Mouse (Mus musculus) hindbrain, embryonic 16.5 days (tissue): ENCODE data around the gene Hnmt. TPM values are rescaled to one million over a fixed set of nuclear protein-coding genes. Genes with fewer than 3 reads are reported as not detected.
"Not testable (repeated sequence)": the region's sequence is repeated elsewhere in the genome, so short reads cannot be mapped to it uniquely, and the experiment has no call there.

Experiments
- ATAC-seq: fragments of 200-750 bp; cut with Nextera tagmentation; 2 replicates; pipeline ENCODE4 v1.8.0; 2017; ENCODE audit warnings: moderate TSS enrichment, moderate library complexity
- H3K27ac ChIP-seq: fragments of 300-500 bp; sonication (generic); 2 replicates; pipeline ENCODE4 v1.5.1; 2014; ENCODE audit warnings: low read depth, mild to moderate bottlenecking, control low read depth, low read length, moderate library complexity
- H3K27me3 ChIP-seq: fragments of 300-500 bp; sonication (generic); replicated peaks from 2 replicates; pipeline ENCODE4 v1.6.1; 2014; ENCODE audit warnings: low read length; ENCODE audit not compliant: control insufficient read depth, insufficient read depth
- H3K36me3 ChIP-seq: fragments of 300-500 bp; sonication (generic); 2 replicates; pipeline ENCODE4 v1.6.1; 2014; ENCODE audit warnings: mild to moderate bottlenecking, low read length, moderate library complexity, mixed read lengths; ENCODE audit not compliant: control insufficient read depth, insufficient read depth
- H3K4me1 ChIP-seq: fragments of 300-500 bp; sonication (generic); 2 replicates; pipeline ENCODE4 v1.6.1; 2014; ENCODE audit warnings: low read depth, low read length; ENCODE audit not compliant: control insufficient read depth, insufficient read depth
- H3K4me2 ChIP-seq: fragments of 300-500 bp; sonication (generic); 2 replicates; pipeline ENCODE4 v1.6.1; 2014; ENCODE audit warnings: mild to moderate bottlenecking, low read length, control low read depth, moderate library complexity
- H3K4me3 ChIP-seq: fragments of 300-500 bp; sonication (generic); 2 replicates; pipeline ENCODE4 v1.5.1; 2014; ENCODE audit warnings: mild to moderate bottlenecking, low read length, control low read depth, moderate library complexity
- H3K9ac ChIP-seq: fragments of 300-500 bp; sonication (generic); 2 replicates; pipeline ENCODE4 v1.6.1; 2014; ENCODE audit warnings: low read depth, mild to moderate bottlenecking, control low read depth, low read length, moderate library complexity
- H3K9me3 ChIP-seq: fragments of 300-500 bp; sonication (generic); 2 replicates; pipeline ENCODE4 v1.6.1; 2014; ENCODE audit warnings: mild to moderate bottlenecking, low read length, moderate library complexity; ENCODE audit not compliant: control insufficient read depth
- WGBS: fragments of 180-500 bp; shearing (Covaris S2); extraction: QIAGEN DNeasy Blood & Tissue Kit; methylation state at CpG from one replicate; pipeline ENCODE4 v1.1.7; 2014; 5-methylcytosine and 5-hydroxymethylcytosine counted together
- polyA plus RNA-seq: library from polyadenylated mRNA; unstranded; fragments of >200 nt; fragmentation: Nextera tagmentation; extraction: Ambion mirVana; gene quantifications from 2 replicates; pipeline ENCODE4 v1.2.1, GENCODE M21; 2015

Gene Hnmt
- polyA plus RNA-seq, 1 experiment from 2014 or later: 20.9 TPM

- H3K36me3 ChIP-seq, H3K4me1 ChIP-seq, H3K9me3 ChIP-seq, H3K4me2 ChIP-seq, H3K27ac ChIP-seq, H3K9ac ChIP-seq, ATAC-seq, H3K27me3 ChIP-seq, H3K4me3 ChIP-seq: not testable (repeated sequence)
- 93% methylated on average over 15 of the region's 15 CpGs for WGBS
Measured at GRCm38 (mm10) chr2:23960659-23961274, 88.4 kb downstream of the Hnmt start.

Other genes with a start within 250 kb of the Hnmt start
- gene Tbpl2, start 47.2 kb upstream of the Hnmt start, polyA plus RNA-seq: not detected in 2 replicates
- not detected in 2 replicates for gene Il1f8, start 103.8 kb upstream of the Hnmt start, polyA plus RNA-seq
- gene Il1f9, start 137.1 kb upstream of the Hnmt start, polyA plus RNA-seq: not detected in 2 replicates
- not detected in 2 replicates for gene Il1f6, start 166.0 kb upstream of the Hnmt start, polyA plus RNA-seq
- not detected in 2 replicates for gene Il1f5, start 227.6 kb upstream of the Hnmt start, polyA plus RNA-seq
- not detected in 2 replicates for gene Il1f10, start 241.8 kb upstream of the Hnmt start, polyA plus RNA-seq